Mouse (Mus musculus) forebrain, embryonic 10.5 days (tissue): ENCODE data around the gene Svop. TPM values are rescaled to one million over a fixed set of nuclear protein-coding genes. Genes with fewer than 3 reads are reported as not detected.

Experiments used
- DNase-seq: peaks from one replicate; pipeline ENCODE4 v3.0.0-alpha.2; 2017; ENCODE audit warnings: low spot score; ENCODE audit errors: extremely low spot score
- H3K27ac ChIP-seq: fragments of 300-500 bp; sonication (generic); 2 replicates; pipeline ENCODE4 v1.5.1; 2016; ENCODE audit warnings: mild to moderate bottlenecking
- H3K27me3 ChIP-seq: fragments of 300-500 bp; sonication (generic); 2 replicates; pipeline ENCODE4 v1.6.1; 2016; ENCODE audit warnings: mild to moderate bottlenecking; ENCODE audit not compliant: poor library complexity, severe bottlenecking
- H3K36me3 ChIP-seq: fragments of 300-500 bp; sonication (generic); replicated peaks from 2 replicates; pipeline ENCODE4 v1.6.1; 2016; ENCODE audit warnings: mild to moderate bottlenecking, moderate library complexity
- H3K4me1 ChIP-seq: fragments of 300-500 bp; sonication (generic); 2 replicates; pipeline ENCODE4 v1.6.1; 2016
- H3K4me3 ChIP-seq: fragments of 300-500 bp; sonication (generic); 2 replicates; pipeline ENCODE4 v1.5.1; 2016; ENCODE audit warnings: mild to moderate bottlenecking, moderate library complexity
- H3K9me3 ChIP-seq: fragments of 300-500 bp; sonication (generic); 2 replicates; pipeline ENCODE4 v1.6.1; 2016; ENCODE audit warnings: mild to moderate bottlenecking, moderate library complexity
- WGBS: fragments of 180-500 bp; shearing (Covaris S2); methylation state at CpG from one replicate; pipeline ENCODE4 v1.1.7; 2016; 5-methylcytosine and 5-hydroxymethylcytosine counted together
- polyA plus RNA-seq: library from polyadenylated mRNA; unstranded; fragments of >200 nt; fragmentation: Nextera tagmentation; extraction: Ambion mirVana; gene quantifications from 2 replicates; pipeline ENCODE4 v1.2.1, GENCODE M21; 2016

Svop gene
- polyA plus RNA-seq: 3.2 and 5.4 TPM in 2 replicates

GRCm38 (mm10) chr5:114091057-114091807, at the start of gene Svop:
TSS of gene Svop (minus strand) at chr5:114091570.
- peak; percentile 82 for DNase-seq
- no peaks in the 10 kb centered on the region for H3K9me3 ChIP-seq
- H3K4me3 ChIP-seq: peak within 1 kb of the TSS; percentile 52
- no peaks in the 10 kb centered on the region for H3K36me3 ChIP-seq
- peaks cover 7% of the 10 kb centered on the region; the same call in 1 of the 2 replicates for H3K27me3 ChIP-seq
- 2% methylated on average over 40 of the region's 40 CpGs for WGBS
- H3K4me1 ChIP-seq: peaks cover 16% of the 10 kb centered on the region
- peak within 1 kb of the TSS; percentile 80 for H3K27ac ChIP-seq

- Histone ChIP-seq H3K27ac (no peak overlapping the region), H3K4me3 (no peak overlapping the region), H3K27me3 (no peaks in the 10 kb centered on the region), H3K9me3 (no peaks in the 10 kb centered on the region), H3K4me1 (peaks cover 20% of the 10 kb centered on the region), H3K36me3 (peaks cover 71% of the 10 kb centered on the region)
- no peak for DNase-seq
- WGBS: 66% methylated on average over 9 of the region's 9 CpGs
These were observed 47.8 kb upstream of the Svop start for GRCm38 (mm10) chr5:114139175-114139574.

- H3K27me3 ChIP-seq: no peaks in the 10 kb centered on the region
- no peak for DNase-seq
- H3K27ac ChIP-seq: no peak overlapping the region
- WGBS: 86% methylated on average over 21 of the region's 21 CpGs
- peaks cover 20% of the 10 kb centered on the region for H3K4me1 ChIP-seq
- H3K9me3 ChIP-seq: no peaks in the 10 kb centered on the region
- no peak overlapping the region for H3K4me3 ChIP-seq
- peaks cover 77% of the 10 kb centered on the region for H3K36me3 ChIP-seq
These were observed 47.2 kb upstream of the Svop start for GRCm38 (mm10) chr5:114138277-114139164.

- Histone ChIP-seq H3K9me3 (no peaks in the 10 kb centered on the region), H3K27me3 (no peaks in the 10 kb centered on the region), H3K36me3 (peaks cover 86% of the 10 kb centered on the region), H3K27ac (no peak overlapping the region), H3K4me1 (peaks cover 28% of the 10 kb centered on the region), H3K4me3 (no peak overlapping the region)
- 91% methylated on average over 15 of the region's 15 CpGs for WGBS
- no peak for DNase-seq
These were observed 46.3 kb upstream of the Svop start for GRCm38 (mm10) chr5:114137481-114138276.

DNA sequence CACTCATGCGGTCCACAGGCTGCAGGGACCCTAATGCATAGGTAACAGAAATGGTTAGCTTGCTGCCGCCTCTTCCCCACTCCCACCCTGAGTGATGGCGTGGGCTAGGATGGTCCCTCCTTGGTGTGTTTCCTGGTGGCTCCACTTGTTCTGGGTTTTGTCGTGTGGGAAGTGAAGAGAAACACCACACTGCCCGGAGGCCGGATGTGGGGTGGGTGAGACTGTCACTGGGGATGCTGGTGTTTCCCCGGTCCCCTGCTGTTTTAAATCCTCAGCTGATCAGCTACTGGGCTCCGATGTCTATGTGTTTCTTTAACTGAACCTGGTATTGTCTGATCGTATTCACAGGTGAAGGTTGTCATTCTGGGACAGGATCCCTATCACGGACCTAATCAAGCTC, 44.1 kb upstream of the Svop start:
- DNase-seq: no peak
- peaks cover 45% of the 10 kb centered on the region for H3K4me1 ChIP-seq
- WGBS: 89% methylated on average over 10 of the region's 10 CpGs
- no peak overlapping the region for H3K27ac ChIP-seq
- peaks cover 84% of the 10 kb centered on the region for H3K36me3 ChIP-seq
- H3K27me3 ChIP-seq: no peaks in the 10 kb centered on the region
- H3K9me3 ChIP-seq: no peaks in the 10 kb centered on the region
- H3K4me3 ChIP-seq: no peak overlapping the region

DNA sequence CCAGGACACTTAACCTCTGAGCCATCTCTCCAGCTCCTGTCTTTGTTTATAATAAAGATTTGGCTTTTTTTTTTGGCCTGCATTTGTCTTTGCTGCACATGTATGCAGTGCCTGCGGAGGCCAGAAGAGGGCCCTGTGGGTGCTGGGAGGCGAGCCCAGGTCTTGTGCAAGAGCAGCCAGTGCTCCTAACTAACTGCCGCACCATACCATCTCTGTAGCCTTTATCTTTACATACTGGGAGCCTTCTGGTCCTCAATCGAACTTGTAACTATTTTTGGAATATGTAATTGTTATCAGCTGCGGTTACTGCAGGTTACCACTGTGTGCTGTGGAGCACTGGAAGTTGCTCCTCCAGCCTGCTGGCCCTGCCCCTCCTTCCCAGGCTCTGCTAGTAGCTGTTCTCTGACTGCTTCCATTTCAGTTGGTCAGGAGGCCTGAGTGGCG, 42.7 kb upstream of the Svop start:
- DNase-seq: no peak
- no peaks in the 10 kb centered on the region for H3K9me3 ChIP-seq
- no peaks in the 10 kb centered on the region for H3K27me3 ChIP-seq
- H3K36me3 ChIP-seq: peaks cover 70% of the 10 kb centered on the region
- 77% methylated on average over 6 of the region's 6 CpGs for WGBS
- no peak overlapping the region for H3K4me3 ChIP-seq
- peaks cover 54% of the 10 kb centered on the region for H3K4me1 ChIP-seq
- H3K27ac ChIP-seq: no peak overlapping the region

GRCm38 (mm10) chr5:114132841-114133240, 41.5 kb upstream of the Svop start:
- 92% methylated on average over 6 of the region's 6 CpGs for WGBS
- no peak overlapping the region for H3K27ac ChIP-seq
- peak overlapping the region; percentile 93; the same call in 1 of the 2 replicates for H3K4me3 ChIP-seq
- H3K27me3 ChIP-seq: no peaks in the 10 kb centered on the region
- peaks cover 50% of the 10 kb centered on the region for H3K4me1 ChIP-seq
- no peak for DNase-seq
- peaks cover 57% of the 10 kb centered on the region for H3K36me3 ChIP-seq
- H3K9me3 ChIP-seq: no peaks in the 10 kb centered on the region

DNA sequence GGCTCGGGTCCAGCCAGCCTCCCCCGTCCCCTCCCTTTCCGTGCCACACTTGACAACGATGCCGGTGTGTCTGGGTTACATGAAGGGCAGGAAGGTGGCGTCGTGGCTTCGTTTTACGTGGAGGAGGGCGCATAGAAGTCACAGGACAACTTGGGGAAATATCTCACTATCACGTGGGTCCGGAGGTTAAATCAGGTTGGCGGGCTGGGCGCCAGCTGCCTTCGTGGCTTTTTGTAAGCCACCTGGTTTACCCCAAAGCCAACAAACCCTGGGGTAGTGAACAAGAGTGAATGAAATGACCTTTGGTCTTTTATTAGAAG, 40.1 kb upstream of the Svop start:
- peak overlapping the region; percentile 93 for H3K4me3 ChIP-seq
- peaks cover 48% of the 10 kb centered on the region for H3K36me3 ChIP-seq
- WGBS: 2% methylated on average over 15 of the region's 15 CpGs
- peaks cover 63% of the 10 kb centered on the region for H3K4me1 ChIP-seq
- peak overlapping the region; percentile 91 for H3K27ac ChIP-seq
- DNase-seq: no peak
- no peaks in the 10 kb centered on the region for H3K9me3 ChIP-seq
- H3K27me3 ChIP-seq: no peaks in the 10 kb centered on the region

DNA sequence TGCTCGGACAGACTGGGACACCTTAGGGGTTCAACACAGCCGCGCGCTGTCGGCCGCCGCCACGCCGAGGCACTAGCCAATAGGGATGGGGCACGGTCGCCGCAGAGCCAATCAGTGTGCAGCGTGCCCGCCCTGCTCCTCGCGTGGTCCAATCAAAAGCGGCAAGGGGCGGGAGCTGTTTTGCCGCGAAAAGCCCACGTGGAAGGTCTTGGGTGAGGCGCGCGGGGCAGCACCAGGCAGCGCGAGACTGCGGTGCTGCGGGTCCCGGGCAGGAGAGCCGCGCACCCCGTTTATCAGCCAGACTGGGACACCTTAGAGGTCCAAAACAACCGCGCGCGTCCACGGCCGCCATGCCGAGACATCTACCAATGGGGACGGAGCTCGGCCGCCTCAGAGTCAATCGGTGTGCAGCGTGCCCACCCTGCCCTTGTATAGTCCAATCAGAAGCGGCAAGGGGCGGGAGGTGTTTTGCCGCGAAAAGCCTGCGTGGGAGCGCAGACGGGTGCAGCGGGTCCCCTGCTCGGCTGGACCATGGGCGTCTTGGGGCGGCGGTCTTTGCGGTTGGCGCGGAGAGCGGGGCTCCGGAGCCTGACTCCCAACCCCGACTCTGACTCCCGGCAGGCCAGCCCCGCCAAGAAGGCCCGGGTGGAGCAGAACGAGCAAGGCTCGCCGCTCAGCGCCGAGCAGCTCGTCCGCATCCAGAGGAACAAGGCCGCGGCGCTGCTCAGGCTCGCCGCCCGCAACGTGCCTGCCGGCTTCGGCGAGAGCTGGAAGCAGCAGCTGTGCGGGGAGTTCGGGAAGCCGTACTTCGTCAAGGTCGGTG, 39.5 kb upstream of the Svop start:
- peak overlapping the region; percentile 91 for H3K27ac ChIP-seq
- WGBS: under 1% methylated on average over 87 of the region's 87 CpGs
- peak; percentile 94 for DNase-seq

DNA sequence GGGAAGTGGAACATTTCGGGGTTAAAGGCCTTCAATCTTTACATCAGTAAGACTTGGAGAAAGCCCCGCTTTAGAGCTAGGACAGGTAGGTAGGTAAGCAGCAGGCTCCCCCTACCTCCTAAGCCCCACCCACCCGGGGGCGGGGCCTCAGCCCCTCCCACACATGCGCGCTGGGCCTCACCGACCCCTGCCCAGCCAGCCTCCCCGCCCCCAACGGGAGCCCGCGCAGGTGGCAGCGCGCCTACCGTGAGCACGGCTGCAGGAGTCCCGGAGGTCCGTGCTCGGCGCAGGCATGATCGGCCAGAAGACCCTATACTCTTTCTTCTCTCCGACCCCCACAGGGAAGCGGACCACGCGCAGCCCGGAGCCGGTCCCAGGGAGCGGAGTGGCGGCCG, 38.8 kb upstream of the Svop start, which contains the start of gene Ung:
Gene Ung, plus strand, starts transcription at position 176 of the 395 bp plus-strand sequence.
- Histone ChIP-seq H3K9me3 (no peaks in the 10 kb centered on the region), H3K27ac (peak within 1 kb of the TSS; percentile 91), H3K27me3 (no peaks in the 10 kb centered on the region), H3K4me3 (peak within 1 kb of the TSS; percentile 93), H3K36me3 (peaks cover 48% of the 10 kb centered on the region), H3K4me1 (peaks cover 67% of the 10 kb centered on the region)
- DNase-seq: peak; percentile 72
- 1% methylated on average over 29 of the region's 29 CpGs for WGBS

More for the DNA sequence above, 39.5 kb upstream of the Svop start:
- peaks cover 67% of the 10 kb centered on the region for H3K4me1 ChIP-seq
- peaks cover 48% of the 10 kb centered on the region for H3K36me3 ChIP-seq
- H3K27me3 ChIP-seq: no peaks in the 10 kb centered on the region
- no peaks in the 10 kb centered on the region for H3K9me3 ChIP-seq
- H3K4me3 ChIP-seq: peak overlapping the region; percentile 93

DNA sequence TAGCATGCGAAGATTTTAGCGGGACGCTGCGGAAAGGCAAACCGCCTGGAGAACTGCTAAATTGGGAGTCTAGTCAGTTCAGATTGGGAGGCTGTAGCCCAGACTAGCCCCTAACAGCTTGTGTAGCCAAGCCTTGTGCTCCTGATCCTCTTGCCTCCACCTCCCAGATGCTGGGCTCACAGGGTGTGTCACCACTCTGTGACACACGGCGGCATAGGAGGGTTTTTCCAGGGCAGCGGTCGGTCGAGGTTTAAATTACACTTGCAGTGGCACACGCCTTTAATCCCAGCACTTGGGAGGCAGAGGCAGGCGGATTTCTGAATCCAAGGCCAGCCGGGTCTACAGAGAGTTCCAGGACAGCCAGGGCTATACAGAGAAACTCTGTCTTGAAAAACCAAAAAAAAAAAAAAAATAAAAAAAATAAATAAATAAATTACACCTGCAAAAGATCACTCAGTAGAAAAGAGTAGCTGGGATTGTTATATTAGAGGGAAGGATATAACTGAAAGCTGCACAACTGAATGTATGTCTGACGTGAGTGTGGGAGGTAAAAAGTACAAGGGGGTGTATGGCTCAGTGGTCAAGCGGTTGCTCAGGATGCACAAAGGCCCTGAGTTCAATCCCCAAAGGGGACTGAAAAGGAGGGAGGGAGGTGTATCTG, 38.3 kb upstream of the Svop start:
- Histone ChIP-seq H3K9me3 (no peaks in the 10 kb centered on the region), H3K4me1 (peaks cover 67% of the 10 kb centered on the region), H3K27ac (0 out of 2 replicates have a peak overlapping the region, but pooled peaks have one; percentile 91), H3K36me3 (peaks cover 48% of the 10 kb centered on the region), H3K27me3 (no peaks in the 10 kb centered on the region), H3K4me3 (peak overlapping the region; percentile 93)
- DNase-seq: no peak
- 79% methylated on average over 15 of the region's 15 CpGs for WGBS
